ENCODE assay signal across 32 mouse cellular contexts in the genomic region with DNA sequence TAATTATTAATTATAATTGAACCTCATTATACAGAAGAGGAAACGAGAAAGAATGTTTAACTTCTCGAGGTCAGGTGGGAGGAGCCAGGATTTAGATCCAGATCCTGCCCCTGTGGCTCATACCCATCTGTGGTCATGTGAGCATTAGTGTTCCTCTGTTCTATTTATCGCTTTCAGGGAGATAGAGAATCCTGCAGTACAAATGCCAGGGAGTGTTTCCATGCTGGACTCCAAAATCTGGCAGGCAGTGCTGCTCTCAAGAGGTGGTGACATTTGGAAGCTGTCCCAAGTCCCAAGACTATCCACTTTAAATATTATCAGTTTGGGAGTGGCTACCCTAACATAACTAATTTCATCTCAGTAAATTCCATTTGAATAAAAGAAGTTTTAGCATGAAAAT. TPM values are rescaled to one million over a fixed set of nuclear protein-coding genes. Genes with fewer than 3 reads are reported as not detected.
DNase-seq lines count a peak whose midpoint lies in the region; ATAC-seq and TF ChIP-seq lines count a peak whose summit lies in the region.
"Had no signal": no experiment of that assay in that cellular context is flagged by ENCODE, and none has a peak within 500 bp of the region (broad histone marks: within the 10 kb centered on the region; RNA-seq: fewer than 3 reads in every experiment).

No protein-coding gene starts in this region.

- peak overlapping the region; percentile 19; the same call in 1 of the 2 replicates for H3K4me2 ChIP-seq in heart, embryonic 14.5 days (ENCODE audit: low read length)
- no peak overlapping the region for H3K4me2 ChIP-seq in forebrain, embryonic 14.5 days (ENCODE audit: low read length)

- H3K27ac ChIP-seq in heart, adult 2 months = peak overlapping the region; percentile 62
- peak overlapping the region; percentile 12 to 78; a peak in 2 of 4 replicates for H3K27ac ChIP-seq in heart, embryonic 14.5 days (replicated peaks in 1 of 2; ENCODE audit: control insufficient read depth in 1 of 2, insufficient read depth in 1 of 2, low read depth in 2 of 2, low read length in 2 of 2)
- H3K27ac ChIP-seq in forebrain, embryonic 14.5 days (ENCODE audit: low read depth, low read length) = no peak overlapping the region
- H3K27ac ChIP-seq: forebrain, embryonic 10.5 days; hindbrain, postnatal 0 days; left cerebral cortex, adult 2 months; limb, embryonic 10.5 days had no signal

- TF ChIP-seq EP300 in heart, adult 2 months (IDR thresholded peaks at IDR 0.05; ENCODE audit: insufficient read depth, low read depth, low read length) = 0 out of 2 replicates have a peak, but pooled peaks have one; percentile 43

- peaks cover 4% of the 10 kb centered on the region; the same call in 1 of the 2 replicates for H3K36me3 ChIP-seq in heart, adult 2 months (ENCODE audit: control insufficient read depth, insufficient read depth, low read length)
- H3K36me3 ChIP-seq in heart, embryonic 14.5 days (ENCODE audit: control insufficient read depth, insufficient read depth, low read length) = no peaks in the 10 kb centered on the region
- no peaks in the 10 kb centered on the region for H3K36me3 ChIP-seq in forebrain, embryonic 14.5 days (ENCODE audit: control insufficient read depth, insufficient read depth, low read length)
- H3K36me3 ChIP-seq: forebrain, embryonic 10.5 days; limb, embryonic 10.5 days had no signal

- no peak for TF ChIP-seq CTCF in heart, adult 2 months (IDR thresholded peaks at IDR 0.05)

- H3K4me1 ChIP-seq in heart, adult 2 months (ENCODE audit: control insufficient read depth, insufficient read depth, low read length) = peaks cover 3% of the 10 kb centered on the region; the same call in 1 of the 2 replicates
- H3K4me1 ChIP-seq in heart, embryonic 14.5 days (ENCODE audit: control insufficient read depth in 2 of 2, insufficient read depth in 2 of 2, low read length in 2 of 2) = peaks cover 10 to 22% of the 10 kb centered on the region in 2 experiments
- no peaks in the 10 kb centered on the region for H3K4me1 ChIP-seq in forebrain, embryonic 14.5 days (ENCODE audit: control insufficient read depth, insufficient read depth, low read length)
- H3K4me1 ChIP-seq: limb, embryonic 10.5 days had no signal

- 17% methylated on average over 3 of the region's 3 CpGs for WGBS in heart, adult 2 months
- 8% methylated on average over 3 of the region's 3 CpGs for WGBS in heart, embryonic 14.5 days
- WGBS in forebrain, embryonic 14.5 days = 73% methylated on average over 3 of the region's 3 CpGs

- H3K4me3 ChIP-seq in heart, adult 2 months = no peak overlapping the region
- H3K4me3 ChIP-seq in heart, embryonic 14.5 days (ENCODE audit: control insufficient read depth in 1 of 2, insufficient read depth in 1 of 2, low read depth in 1 of 2, low read length in 2 of 2) = no peak overlapping the region
- no peak overlapping the region for H3K4me3 ChIP-seq in forebrain, embryonic 14.5 days (ENCODE audit: low read depth, low read length)
- H3K4me3 ChIP-seq: forebrain, embryonic 10.5 days; left cerebral cortex, adult 2 months; limb, embryonic 10.5 days had no signal

- intact Hi-C loops in heart, postnatal 25 days (cut with DNase I) = no loop called here
- intact Hi-C loops in heart, adult 2 months (cut with DNase I) = no loop called here
- intact Hi-C loops in heart, postnatal 36 days (cut with DNase I) = no loop called here

- DNase-seq in heart, adult 18-20 months = peak; percentile 69 to 76
- no peak for DNase-seq in heart, postnatal 25 days (ENCODE audit: low spot score)
- DNase-seq in heart, adult 2 months = peak in 1 of 2 experiments; percentile 55
- peak; percentile 25 to 34 for DNase-seq in heart, postnatal 36 days
- no peak for DNase-seq in forebrain, embryonic 14.5 days (ENCODE audit: low spot score)
- no peak for DNase-seq in layer of hippocampus, adult 8-10 months (ENCODE audit: low spot score in 2 of 2)
- DNase-seq: adrenal gland, postnatal 36 days; cerebellum, adult 11 months; cerebellum, adult 9-11 months; forebrain, postnatal 0 days; gastrocnemius, postnatal 25 days; kidney, postnatal 36 days; layer of hippocampus, adult 9-11 months; liver; liver, postnatal 0 days; lung, postnatal 14 days; midbrain, embryonic 14.5 days; right cerebral cortex, postnatal 14 days; spleen, adult 18-20 months had no signal

- no peaks in the 10 kb centered on the region for H3K9me3 ChIP-seq in heart, embryonic 14.5 days (ENCODE audit: control insufficient read depth, low read length)
- no peaks in the 10 kb centered on the region for H3K9me3 ChIP-seq in forebrain, embryonic 14.5 days (replicated peaks; ENCODE audit: control insufficient read depth, low read length)
- H3K9me3 ChIP-seq: forebrain, embryonic 10.5 days; limb, embryonic 10.5 days had no signal

- no peak overlapping the region for H3K9ac ChIP-seq in heart, adult 2 months (ENCODE audit: low read depth, low read length)
- H3K9ac ChIP-seq in heart, embryonic 14.5 days (ENCODE audit: low read length) = no peak overlapping the region
- H3K9ac ChIP-seq in forebrain, embryonic 14.5 days (ENCODE audit: low read length) = no peak overlapping the region
- H3K9ac ChIP-seq: forebrain, postnatal 0 days; liver, postnatal 0 days had no signal

- TF ChIP-seq POLR2A in heart, adult 2 months (IDR thresholded peaks at IDR 0.05; ENCODE audit: insufficient read depth, low read depth, low read length) = no peak

- no peaks in the 10 kb centered on the region for H3K79me2 ChIP-seq in heart, adult 2 months (replicated peaks; ENCODE audit: control insufficient read depth, insufficient read depth, low read length)

- H3K27me3 ChIP-seq in heart, adult 2 months (ENCODE audit: control insufficient read depth, insufficient read depth, low read length) = no peaks in the 10 kb centered on the region
- no peaks in the 10 kb centered on the region for H3K27me3 ChIP-seq in heart, embryonic 14.5 days (ENCODE audit: control insufficient read depth, insufficient read depth, low read length)
- H3K27me3 ChIP-seq in forebrain, embryonic 14.5 days (replicated peaks; ENCODE audit: control insufficient read depth, insufficient read depth, low read length) = no peaks in the 10 kb centered on the region

- ATAC-seq in heart, embryonic 14.5 days (ENCODE audit: insufficient number of reproducible peaks, insufficient read depth, low FRiP score, low read depth) = peak; percentile 76; the same call in 1 of the 2 replicates
- no peak for ATAC-seq in forebrain, embryonic 14.5 days
- no peak for ATAC-seq in megakaryocyte progenitor cell, adult 5-6 weeks (replicated peaks; ENCODE audit: poor library complexity)
- ATAC-seq: CD4-positive, CD25-positive, alpha-beta regulatory T cell, adult 4 months; forebrain, postnatal 0 days; hindbrain, postnatal 0 days; intestine, postnatal 0 days; liver, postnatal 0 days had no signal

RNA-seq across cellular contexts. Expression of gene Tm4sf4, which starts 6.6 kb away (rescaled TPM):
- not detected for total RNA-seq in heart, adult 18-20 months (2021)
- total RNA-seq in heart, postnatal 25 days (2021) = under 1 TPM in 1 of 2 experiments, not detected in 1; 0.28 TPM
- under 1 TPM; 0.14 to 0.16 TPM for total RNA-seq in heart, adult 2 months (2021)
- polyA plus RNA-seq in heart, adult 2 months (2012; rRNA removed) = 0.14 and 0.23 TPM in 2 replicates
- 0.70 and 1.1 TPM in 2 replicates for polyA plus RNA-seq in heart, embryonic 14.5 days (2014; fragmentation: Nextera tagmentation; extraction: Ambion mirVana)
- not detected for total RNA-seq in heart, postnatal 36 days (2021)
- 0.11 TPM in 1 of 2 replicates, not detected in the other for polyA plus RNA-seq in forebrain, embryonic 14.5 days (2014; fragmentation: Nextera tagmentation; extraction: Ambion mirVana)
- not detected for total RNA-seq in layer of hippocampus, adult 8-10 months (2022)
- not detected in 2 replicates for total RNA-seq in megakaryocyte progenitor cell, adult 5-6 weeks (2015)
- total RNA-seq in megakaryocyte progenitor cell, adult 5-6 weeks (2017) = not detected in 2 replicates
- total RNA-seq: forebrain, postnatal 0 days; gastrocnemius, postnatal 25 days; hindbrain, postnatal 0 days; left cerebral cortex, adult 2 months; megakaryocyte-erythroid progenitor cell, adult 5-6 weeks had no signal
- polyA plus RNA-seq: CD4-positive, CD25-positive, alpha-beta regulatory T cell, adult 4 months; cortical plate, adult 2 months; embryonic facial prominence, embryonic 11.5 days; forebrain, embryonic 10.5 days; forebrain, postnatal 0 days; hindbrain, embryonic 11.5 days; limb, embryonic 10.5 days; thymus, postnatal 0 days had no signal

Comparison
In these comparisons a context has a peak if more than half of its experiments do, and no peak if none do; other contexts are left out.
1. DNase-seq: peak in heart, adult 18-20 months (2 of 2) and heart, postnatal 36 days (2 of 2); none in heart, postnatal 25 days (single experiment), forebrain, embryonic 14.5 days (single experiment) and layer of hippocampus, adult 8-10 months (0 of 2).